Mouse (Mus musculus) heart, embryonic 10.5 days (tissue): ENCODE results near the gene Tmed5. TPM values are rescaled to one million over a fixed set of nuclear protein-coding genes. Genes with fewer than 3 reads are reported as not detected.

Experiments
- DNase-seq: peaks from one replicate; pipeline ENCODE4 v3.0.0-alpha.2; 2017; ENCODE audit warnings: low spot score
- H3K27ac ChIP-seq: fragments of 300-500 bp; sonication (generic); 2 replicates; pipeline ENCODE4 v1.5.1; 2016; ENCODE audit warnings: mild to moderate bottlenecking
- H3K27me3 ChIP-seq: fragments of 300-500 bp; sonication (generic); 2 replicates; pipeline ENCODE4 v1.6.1; 2016; ENCODE audit warnings: mild to moderate bottlenecking; ENCODE audit not compliant: poor library complexity, insufficient read depth, severe bottlenecking
- H3K36me3 ChIP-seq: fragments of 300-500 bp; sonication (generic); 2 replicates; pipeline ENCODE4 v1.6.1; 2016; ENCODE audit warnings: mild to moderate bottlenecking, moderate library complexity
- H3K4me1 ChIP-seq: fragments of 300-500 bp; sonication (generic); 2 replicates; pipeline ENCODE4 v1.6.1; 2016; ENCODE audit warnings: mild to moderate bottlenecking
- H3K4me3 ChIP-seq: fragments of 300-500 bp; sonication (generic); 2 replicates; pipeline ENCODE4 v1.5.1; 2016; ENCODE audit warnings: mild to moderate bottlenecking, moderate library complexity
- H3K9me3 ChIP-seq: fragments of 300-500 bp; sonication (generic); 2 replicates; pipeline ENCODE4 v1.6.1; 2016; ENCODE audit warnings: mild to moderate bottlenecking, moderate library complexity
- WGBS: fragments of 180-500 bp; shearing (Covaris S2); methylation state at CpG from one replicate; pipeline ENCODE4 v1.1.7; 2016; 5-methylcytosine and 5-hydroxymethylcytosine counted together
- polyA plus RNA-seq: library from polyadenylated mRNA; unstranded; fragments of >200 nt; fragmentation: Nextera tagmentation; extraction: Ambion mirVana; gene quantifications from 2 replicates; pipeline ENCODE4 v1.2.1, GENCODE M21; 2016

The Tmed5 gene
- polyA plus RNA-seq, 1 experiment from 2014 or later = 33.8 TPM

DNA sequence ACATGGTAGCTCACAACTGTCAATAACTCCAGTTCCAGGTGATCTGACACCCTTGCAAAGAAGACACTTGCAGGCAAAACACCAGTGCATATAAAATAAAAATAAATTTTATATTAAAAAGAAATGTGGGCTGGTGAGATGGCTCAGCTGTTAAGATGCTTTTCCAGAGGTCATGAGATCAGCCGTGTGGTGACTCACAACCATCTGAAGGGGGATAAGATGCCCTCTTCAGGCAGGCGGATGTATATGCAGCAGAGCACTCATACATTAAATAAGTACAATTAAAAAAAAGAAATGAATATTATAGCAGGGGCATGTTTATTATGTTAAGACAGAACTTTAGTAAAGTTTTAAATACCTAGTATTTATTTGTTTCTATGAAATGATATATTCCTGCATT, 50.0 kb downstream of the Tmed5 start:
- no peak for DNase-seq
- Histone ChIP-seq H3K27me3 (no peaks in the 10 kb centered on the region), H3K27ac (no peak overlapping the region), H3K36me3 (peaks cover 77% of the 10 kb centered on the region), H3K4me3 (no peak overlapping the region), H3K4me1 (no peaks in the 10 kb centered on the region), H3K9me3 (no peaks in the 10 kb centered on the region)
- WGBS = 37% methylated on average over 2 of the region's 2 CpGs

DNA sequence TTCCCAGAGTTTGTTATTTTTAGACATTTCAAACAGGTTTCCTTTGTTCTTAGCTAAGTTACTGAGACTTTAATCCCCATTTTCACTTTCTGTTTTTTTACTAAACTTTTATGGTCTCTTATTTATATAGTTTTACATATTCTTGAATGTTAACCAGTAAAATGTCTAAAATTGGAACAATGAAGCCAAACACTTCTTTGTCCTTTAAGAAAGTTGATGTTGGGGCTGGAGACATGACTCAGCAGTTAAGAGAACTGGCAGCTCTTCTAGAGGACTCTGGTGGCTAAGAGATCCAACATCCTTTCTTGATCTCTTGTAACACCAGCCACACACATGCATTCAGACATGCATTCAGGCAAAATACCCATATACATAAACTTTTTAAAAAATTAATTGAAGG, 52.8 kb downstream of the Tmed5 start:
- H3K27ac ChIP-seq = no peak overlapping the region
- peaks cover 77% of the 10 kb centered on the region for H3K36me3 ChIP-seq
- H3K27me3 ChIP-seq = no peaks in the 10 kb centered on the region
- no peak overlapping the region for H3K4me3 ChIP-seq
- H3K9me3 ChIP-seq = no peaks in the 10 kb centered on the region
- H3K4me1 ChIP-seq = no peaks in the 10 kb centered on the region
- DNase-seq = no peak

DNA sequence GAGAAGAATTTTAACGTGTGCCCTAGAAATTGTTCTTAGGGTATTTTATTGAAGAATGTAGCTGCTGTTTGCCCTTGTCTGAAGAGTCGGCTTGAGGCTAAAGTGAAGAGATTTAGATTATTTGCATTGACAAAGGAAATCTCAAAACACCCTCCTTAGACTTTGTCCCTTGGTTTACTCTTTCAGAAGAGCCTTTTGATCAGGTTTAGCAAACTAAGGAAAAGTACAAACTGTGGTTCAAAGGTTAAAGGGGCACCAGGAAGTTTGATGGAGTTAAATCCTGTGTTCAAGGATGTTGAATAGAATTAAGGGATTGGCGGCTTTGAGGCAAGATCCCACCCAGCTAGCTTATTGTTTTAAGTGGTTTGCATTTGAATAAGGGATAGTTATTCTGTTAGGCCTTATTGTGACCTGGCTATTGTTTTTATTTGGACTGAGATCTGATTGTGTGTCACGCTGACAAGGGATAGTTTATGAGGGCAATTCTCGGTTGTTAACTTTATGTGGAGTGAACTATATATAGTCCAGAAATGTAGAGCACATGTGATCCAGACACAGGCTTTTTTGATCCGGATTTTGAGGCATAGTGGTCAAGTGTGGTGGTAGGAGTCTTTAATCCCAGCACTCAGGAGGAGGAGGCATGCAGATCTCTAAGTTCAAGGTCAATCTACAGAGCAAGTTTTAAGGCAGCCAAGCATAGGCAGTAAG, 55.4 kb downstream of the Tmed5 start:
- WGBS = 80% methylated on average over 6 of the region's 6 CpGs
- peaks cover 77% of the 10 kb centered on the region for H3K36me3 ChIP-seq

DNA sequence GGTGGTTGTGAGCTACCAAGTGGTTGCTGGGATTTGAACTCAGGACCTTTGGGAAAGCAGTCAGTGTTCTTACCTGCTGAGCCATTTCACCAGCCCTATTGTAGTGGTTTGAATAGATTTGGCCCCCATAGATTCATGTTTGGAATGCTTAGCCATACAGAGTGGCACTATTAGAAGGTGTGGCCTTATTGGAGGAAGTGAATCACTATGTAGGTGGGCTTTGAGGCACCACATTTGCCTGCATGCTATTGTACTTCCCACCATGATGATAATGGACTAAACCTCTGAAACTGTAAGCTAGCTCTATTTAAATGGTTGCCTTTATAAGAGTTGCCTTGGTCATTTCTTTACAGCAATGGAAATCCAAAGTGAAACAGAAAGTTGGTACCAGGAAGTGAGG, 56.2 kb downstream of the Tmed5 start:
- no peaks in the 10 kb centered on the region for H3K27me3 ChIP-seq
- peaks cover 79% of the 10 kb centered on the region for H3K36me3 ChIP-seq
- no peak for DNase-seq

More for the DNA sequence above, 55.4 kb downstream of the Tmed5 start:
- no peak for DNase-seq
- H3K4me1 ChIP-seq = no peaks in the 10 kb centered on the region
- H3K27ac ChIP-seq = no peak overlapping the region
- no peaks in the 10 kb centered on the region for H3K27me3 ChIP-seq
- H3K4me3 ChIP-seq = no peak overlapping the region
- no peaks in the 10 kb centered on the region for H3K9me3 ChIP-seq

DNA sequence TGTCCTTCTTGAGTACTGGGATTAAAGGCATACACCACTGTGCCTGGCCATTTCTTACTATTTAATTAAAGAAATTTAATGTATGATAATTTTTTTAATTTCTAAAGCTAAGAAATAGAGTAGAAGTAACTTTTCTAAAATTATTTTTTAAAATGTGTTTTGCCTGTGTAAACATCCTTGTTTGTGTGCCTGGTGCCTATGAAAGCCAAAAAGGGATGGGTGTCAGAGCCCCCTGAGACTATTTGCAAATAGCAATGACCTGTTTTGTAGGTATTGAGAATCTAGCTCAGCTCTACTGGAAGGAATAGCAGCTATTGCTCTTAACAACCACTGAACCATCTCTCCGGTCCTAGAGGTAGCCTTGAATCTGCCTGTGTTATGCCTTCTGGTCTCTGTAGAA, 60.1 kb downstream of the Tmed5 start:
- no peaks in the 10 kb centered on the region for H3K9me3 ChIP-seq

More for the DNA sequence above, 56.2 kb downstream of the Tmed5 start:
- H3K4me3 ChIP-seq = no peak overlapping the region
- no peak overlapping the region for H3K27ac ChIP-seq
- no peaks in the 10 kb centered on the region for H3K4me1 ChIP-seq
- no peaks in the 10 kb centered on the region for H3K9me3 ChIP-seq

DNA sequence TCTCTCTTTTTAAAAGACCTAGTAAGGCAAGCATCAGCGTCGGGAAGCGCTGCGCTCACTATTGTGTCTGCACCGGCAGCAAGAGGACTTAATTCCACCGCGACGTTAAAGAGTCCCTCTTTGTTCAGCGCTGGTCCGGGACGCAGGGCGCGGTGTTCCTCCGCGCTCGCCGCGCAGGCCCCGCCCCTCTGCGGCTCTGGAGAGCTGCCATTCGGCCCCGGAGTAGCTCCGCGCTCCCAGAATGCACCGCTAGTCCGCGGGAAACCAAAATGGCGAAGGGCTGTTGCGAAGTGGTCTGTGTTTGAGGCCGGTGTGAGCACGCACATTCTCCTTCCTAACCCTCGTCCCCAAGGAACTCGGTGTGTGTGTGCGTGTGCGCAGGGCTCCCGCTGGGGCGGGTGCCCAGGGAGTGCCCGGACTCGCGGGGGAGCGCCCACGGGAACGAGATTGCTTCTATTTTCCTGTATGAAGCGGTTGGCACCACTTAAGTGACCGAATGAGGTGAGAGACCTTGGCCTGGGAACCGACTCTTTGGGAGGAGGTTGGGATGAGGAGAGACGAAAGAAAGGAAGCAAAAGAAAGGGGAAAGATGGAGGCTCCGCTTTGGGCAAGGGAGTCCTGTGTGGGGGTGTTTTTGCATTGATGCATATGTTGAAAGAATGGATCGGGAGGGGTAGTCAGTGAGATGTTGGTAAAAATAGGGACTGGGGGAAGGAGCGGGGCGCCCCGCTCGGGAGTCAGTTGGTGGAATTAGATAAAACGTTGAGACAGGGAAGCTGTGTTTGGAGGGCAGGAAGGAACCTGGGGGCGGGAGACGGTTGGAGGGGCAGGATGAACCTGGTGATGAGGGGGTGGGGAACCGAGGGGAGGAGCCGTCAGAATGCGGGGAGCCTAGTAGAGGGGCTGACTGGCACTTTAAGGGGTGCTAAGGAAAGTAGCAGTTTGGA, 66.7 kb downstream of the Tmed5 start, which contains the start of gene Mtf2:
Mtf2 (plus strand) TSS at position 210 of the 947 bp plus-strand sequence.
- Histone ChIP-seq H3K27me3 (no peaks in the 10 kb centered on the region), H3K27ac (peak within 1 kb of the TSS; percentile 99), H3K4me1 (no peaks in the 10 kb centered on the region), H3K4me3 (peak within 1 kb of the TSS; percentile 91), H3K9me3 (no peaks in the 10 kb centered on the region), H3K36me3 (peaks cover 23% of the 10 kb centered on the region)
- WGBS = under 1% methylated on average over 59 of the region's 59 CpGs
- peak; percentile 97 for DNase-seq

More for the DNA sequence above, 60.1 kb downstream of the Tmed5 start:
- Histone ChIP-seq H3K36me3 (peaks cover 83% of the 10 kb centered on the region), H3K4me3 (no peak overlapping the region), H3K27me3 (no peaks in the 10 kb centered on the region), H3K4me1 (no peaks in the 10 kb centered on the region), H3K27ac (no peak overlapping the region)
- no peak for DNase-seq
- 98% methylated on average over 1 of the region's 1 CpGs for WGBS

DNA sequence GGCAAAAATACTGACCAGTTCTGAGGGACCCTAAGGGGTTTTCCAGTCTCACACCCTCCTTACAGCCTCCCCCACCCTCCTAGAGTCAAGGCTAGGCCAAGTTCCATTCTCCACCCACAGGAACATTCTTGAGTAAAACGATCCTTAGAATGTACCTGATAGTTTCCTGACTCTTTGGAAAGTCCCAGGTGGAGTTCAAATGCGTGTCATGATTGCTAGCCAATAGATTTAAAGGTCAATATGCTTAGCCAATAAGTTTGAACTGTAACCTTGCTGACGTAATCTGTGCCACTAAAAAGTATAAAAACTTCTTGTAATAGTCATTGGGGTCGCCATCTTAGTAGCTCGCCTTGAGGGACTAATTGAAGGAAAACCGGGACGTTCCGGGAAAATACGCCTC, 72.0 kb downstream of the Tmed5 start:
- Histone ChIP-seq H3K27ac (no peak overlapping the region), H3K4me1 (no peaks in the 10 kb centered on the region), H3K9me3 (no peaks in the 10 kb centered on the region), H3K4me3 (no peak overlapping the region), H3K27me3 (no peaks in the 10 kb centered on the region), H3K36me3 (no peaks in the 10 kb centered on the region)
- 91% methylated on average over 9 of the region's 9 CpGs for WGBS
- DNase-seq = no peak

Other genes with a start within 250 kb of the Tmed5 start
- 61.9 and 78.8 TPM in 2 replicates for gene Rpl5, start 232.1 kb downstream of the Tmed5 start, polyA plus RNA-seq
- 18.6 and 20.0 TPM in 2 replicates for gene Fam69a, start 145.5 kb downstream of the Tmed5 start, polyA plus RNA-seq
- 99.8 and 115 TPM in 2 replicates for gene Mtf2, start 66.9 kb downstream of the Tmed5 start, polyA plus RNA-seq
- 5.1 and 9.8 TPM in 2 replicates for gene Ccdc18, start 255 bp upstream of the Tmed5 start, polyA plus RNA-seq
- 29.3 and 32.9 TPM in 2 replicates for gene Dr1, start 136.3 kb upstream of the Tmed5 start, polyA plus RNA-seq
- gene Pigg, start 180.0 kb upstream of the Tmed5 start, polyA plus RNA-seq = 6.9 and 7.9 TPM in 2 replicates
- 0.06 TPM in 1 of 2 replicates, not detected in the other for gene Gm42517, start 235.3 kb upstream of the Tmed5 start, polyA plus RNA-seq